Mouse (Mus musculus) erythroblast, embryonic 14.5 days (primary cell): ENCODE measurements around the gene Pcdh7.

Experiments used
- GATA1 ChIP-seq: IDR thresholded peaks from 2 replicates; pipeline ENCODE4 v1.6.1; 2012; ENCODE audit warnings: low read length, inconsistent platforms, mixed read lengths
- TAL1 ChIP-seq: IDR thresholded peaks from 3 replicates; pipeline ENCODE4 v1.6.1; 2012; ENCODE audit warnings: low read length, inconsistent platforms, mixed read lengths

- TF ChIP-seq GATA1 (no peak), TAL1 (no peak)
These were observed at the start of gene Pcdh7 for GRCm38 (mm10) chr5:57717906-57718875.
